Comparison of ENCODE assay signal across 8 mouse cellular contexts in genomic region chr13:89889074-89889473, GRCm38 (mm10).
DNase-seq lines count a peak whose midpoint lies in the region; ATAC-seq and TF ChIP-seq lines count a peak whose summit lies in the region.

No protein-coding gene starts in this region.

- H3K36me3 ChIP-seq in heart, adult 2 months (ENCODE audit: control insufficient read depth, insufficient read depth, low read length) = no peaks in the 10 kb centered on the region
- H3K36me3 ChIP-seq in heart, embryonic 10.5 days = no peaks in the 10 kb centered on the region

- no peaks in the 10 kb centered on the region for H3K79me2 ChIP-seq in heart, adult 2 months (replicated peaks; ENCODE audit: control insufficient read depth, insufficient read depth, low read length)

- ATAC-seq in megakaryocyte, adult 5-6 weeks (ENCODE audit: poor library complexity, severe bottlenecking) = peak; percentile 94

- no peak overlapping the region for H3K27ac ChIP-seq in heart, adult 2 months
- H3K27ac ChIP-seq in heart, embryonic 10.5 days = no peak overlapping the region

- TF ChIP-seq EP300 in heart, adult 2 months (IDR thresholded peaks at IDR 0.05; ENCODE audit: insufficient read depth, low read depth, low read length) = 0 out of 2 replicates have a peak, but pooled peaks have one; percentile 18

- no peaks in the 10 kb centered on the region for H3K27me3 ChIP-seq in heart, adult 2 months (ENCODE audit: control insufficient read depth, insufficient read depth, low read length)
- no peaks in the 10 kb centered on the region for H3K27me3 ChIP-seq in heart, embryonic 10.5 days (ENCODE audit: insufficient read depth, poor library complexity, severe bottlenecking)

- H3K9me3 ChIP-seq in heart, embryonic 10.5 days = no peaks in the 10 kb centered on the region

- peak; percentile 20 to 56 for DNase-seq in heart, adult 2 months
- no peak for DNase-seq in heart, embryonic 10.5 days (ENCODE audit: low spot score)
- DNase-seq in NIH3T3 (ENCODE audit: low read depth) = peak; percentile 93
- DNase-seq in heart, postnatal 10 days = peak; percentile 4 to 23
- no peak for DNase-seq in neural tube, embryonic 10.5 days (ENCODE audit: extremely low spot score, low spot score)
- DNase-seq in kidney, postnatal 36 days = no peak
- DNase-seq in spleen, postnatal 14 days (ENCODE audit: low spot score in 2 of 2) = no peak

- no peak for TF ChIP-seq POLR2A in heart, adult 2 months (IDR thresholded peaks at IDR 0.05; ENCODE audit: insufficient read depth, low read depth, low read length)

- H3K4me3 ChIP-seq in heart, adult 2 months = no peak overlapping the region
- no peak overlapping the region for H3K4me3 ChIP-seq in heart, embryonic 10.5 days

- H3K9ac ChIP-seq in heart, adult 2 months (ENCODE audit: low read depth, low read length) = no peak overlapping the region

- 40% methylated on average over 5 of the region's 5 CpGs for WGBS in heart, adult 2 months
- 45% methylated on average over 5 of the region's 5 CpGs for WGBS in heart, embryonic 10.5 days

- intact Hi-C loops in heart, adult 2 months (cut with DNase I) = no loop called here
- intact Hi-C loops in heart, postnatal 10 days (cut with DNase I) = no loop called here

- H3K4me1 ChIP-seq in heart, adult 2 months (ENCODE audit: control insufficient read depth, insufficient read depth, low read length) = no peaks in the 10 kb centered on the region; the same call in 1 of the 2 replicates
- H3K4me1 ChIP-seq in heart, embryonic 10.5 days = no peaks in the 10 kb centered on the region

- no peak for TF ChIP-seq CTCF in heart, adult 2 months (IDR thresholded peaks at IDR 0.05)

Comparison
In these comparisons a context has a peak if more than half of its experiments do, and no peak if none do; other contexts are left out.
1. DNase-seq: peak in heart, adult 2 months (2 of 2), NIH3T3 (single experiment) and heart, postnatal 10 days (2 of 2); none in heart, embryonic 10.5 days (single experiment), neural tube, embryonic 10.5 days (single experiment), kidney, postnatal 36 days (0 of 2) and spleen, postnatal 14 days (0 of 2).